Mouse (Mus musculus) bone marrow macrophage, adult 2 months (primary cell): Measurements from ENCODE around the gene Trmt11.

Experiments used
- CTCF ChIP-seq: IDR thresholded peaks from 2 replicates; pipeline ENCODE4 v1.5.1; 2012; ENCODE audit warnings: low read depth, mild to moderate bottlenecking, low read length, moderate library complexity
- POLR2A ChIP-seq: IDR thresholded peaks from 2 replicates; pipeline ENCODE4 v1.6.1; 2012; ENCODE audit warnings: mild to moderate bottlenecking, low read depth, low read length, borderline replicate concordance

- TF ChIP-seq CTCF, result no peak
- no peak for TF ChIP-seq POLR2A
Measured at GRCm38 (mm10) chr10:30585691-30586090, 14.9 kb downstream of the Trmt11 start.
